Mouse (Mus musculus) urinary bladder, postnatal 36 days (tissue): Measurements from ENCODE around the gene Pus10.

Source experiments
- DNase-seq, 2 experiments: peaks; one replicate each; pipeline ENCODE4 v3.0.0; 2022; ENCODE audit warnings: low spot score in 2 of 2, mixed read lengths in 1 of 2

Pus10 gene

DNA sequence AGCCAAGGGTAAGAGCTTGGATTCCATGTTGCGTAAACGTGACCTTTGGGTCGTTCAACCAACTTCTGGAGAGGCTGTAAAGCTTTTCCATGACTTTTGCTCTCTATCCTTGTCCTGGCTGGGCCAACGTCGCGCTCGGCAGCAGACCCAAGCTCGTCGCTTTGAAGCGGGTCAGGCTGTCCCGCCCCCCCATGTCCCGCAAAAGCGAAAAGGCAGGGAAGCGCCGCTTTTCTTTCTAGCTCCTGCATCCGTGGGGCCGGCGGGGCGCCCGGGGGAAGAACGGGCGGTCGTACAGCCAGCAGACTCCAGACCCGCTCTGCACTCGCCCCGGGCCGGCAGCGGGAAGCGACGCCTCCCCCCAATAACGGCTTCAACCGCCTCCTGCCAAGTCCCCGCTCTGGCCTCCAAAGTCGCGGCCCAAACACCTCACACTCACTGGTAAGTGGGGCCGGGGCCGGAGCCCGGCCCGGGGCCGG is at the start of gene Pus10:
Gene Pus10, plus strand, starts transcription at position 364 of the 476 bp plus-strand sequence.
- DNase-seq = peak; percentile 18 to 63

DNA sequence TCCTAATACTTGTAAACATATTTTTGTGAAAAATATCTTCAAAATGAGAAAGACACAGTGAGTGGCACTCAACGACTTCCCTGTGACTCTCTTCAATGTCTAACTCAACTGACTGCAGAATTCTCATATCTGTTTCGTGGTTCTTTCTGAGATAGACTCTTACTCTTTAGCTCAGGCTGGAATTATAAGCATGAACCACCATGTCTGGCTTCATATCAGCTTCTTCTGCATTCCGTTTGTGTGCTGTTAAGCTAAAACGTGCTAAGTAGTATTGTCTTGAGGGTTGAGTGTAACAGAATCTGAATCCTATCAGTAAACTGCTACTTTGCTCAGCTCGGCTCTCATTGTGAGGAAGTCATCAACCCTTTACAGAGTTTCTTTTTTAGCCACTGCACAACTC is 46.5 kb upstream of the Pus10 start:
- no peak for DNase-seq

GRCm38 (mm10) chr11:23630664-23631063 is 34.8 kb upstream of the Pus10 start:
- no peak for DNase-seq

DNA sequence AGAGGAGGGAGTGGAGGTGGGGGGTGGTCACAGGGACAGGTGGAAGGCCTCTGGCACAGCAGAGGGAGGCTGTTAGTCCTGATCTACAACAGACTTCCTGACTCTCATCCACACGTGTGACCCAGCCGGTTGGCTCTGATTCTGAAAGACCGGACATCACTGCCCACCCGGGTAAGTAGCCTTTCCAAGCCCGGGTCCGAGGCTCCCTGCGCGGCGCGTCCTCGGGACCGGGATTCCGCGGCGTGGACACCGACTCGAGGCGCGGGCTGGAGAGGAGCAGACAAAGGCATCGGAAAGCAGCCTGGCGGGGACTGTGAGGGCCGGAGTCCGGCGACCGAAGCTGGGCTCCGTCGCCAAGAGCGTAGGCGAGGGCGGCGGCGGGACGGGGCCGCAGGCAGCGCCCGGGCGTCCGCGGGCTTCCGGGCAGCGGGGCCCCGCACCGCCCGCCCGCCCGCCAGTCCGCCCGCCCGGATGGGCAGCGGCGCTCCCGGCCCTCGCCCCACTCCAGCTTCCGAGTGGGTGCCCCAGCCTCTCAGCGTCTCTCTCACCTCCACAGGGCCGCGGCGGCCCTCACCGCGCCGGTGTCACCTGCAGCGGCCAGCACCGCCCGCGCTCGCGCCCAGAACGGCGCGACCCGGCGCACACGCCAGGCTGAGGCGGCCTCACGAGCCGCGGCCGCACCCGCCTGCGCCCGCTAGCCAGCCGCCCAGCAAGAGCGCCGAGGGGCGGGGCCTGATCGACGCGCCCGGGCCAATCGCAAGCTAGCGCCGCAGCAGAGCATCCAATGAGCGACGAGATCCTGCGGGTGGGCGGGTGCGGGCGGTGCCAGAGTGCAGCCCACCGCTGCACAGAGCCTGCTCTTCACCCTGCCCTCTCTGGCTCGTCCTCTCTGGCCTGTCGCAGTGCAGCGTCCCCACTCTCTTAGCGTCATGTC is 32.3 kb upstream of the Pus10 start, which contains the start of gene 0610010F05Rik:
Gene 0610010F05Rik, minus strand, starts transcription at position 695 of the 934 bp plus-strand sequence.
- peak; percentile 67 to 80 for DNase-seq

DNA sequence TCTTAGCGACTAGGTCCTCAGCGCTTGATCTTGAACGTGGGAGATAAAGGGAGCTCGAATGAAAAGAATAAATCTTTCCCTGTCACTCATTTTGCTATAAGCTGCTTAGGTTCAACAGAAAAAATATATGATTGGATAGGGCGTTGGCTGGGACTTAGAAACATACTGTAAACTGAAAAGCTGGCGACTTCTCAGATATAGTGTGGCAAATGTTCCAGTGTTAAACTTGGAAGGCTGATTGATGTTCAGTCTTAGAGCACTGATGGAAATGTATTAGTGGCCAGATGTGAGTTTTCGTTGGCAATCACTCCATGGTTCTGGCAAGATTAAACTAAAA is 31.6 kb upstream of the Pus10 start:
- DNase-seq = no peak

DNA sequence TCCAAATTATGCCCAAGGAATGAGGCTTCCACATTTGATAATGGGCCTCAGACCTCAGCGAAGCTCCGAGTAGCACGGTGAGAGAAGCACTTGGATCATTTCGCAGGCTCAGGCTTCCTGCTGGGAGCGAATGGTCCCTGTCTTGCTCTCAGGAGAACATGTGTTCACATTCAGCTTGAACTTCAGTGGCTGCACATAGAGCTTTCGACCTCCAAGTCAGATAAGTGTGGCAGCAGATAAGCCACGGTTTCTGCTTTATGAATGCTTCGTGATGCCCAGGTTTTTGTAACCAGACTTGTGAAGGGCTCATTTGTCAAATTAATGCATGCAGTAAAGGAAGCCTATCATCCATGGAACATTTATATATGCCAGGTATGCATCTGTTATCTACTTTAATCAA is 30.9 kb upstream of the Pus10 start:
- DNase-seq = no peak

GRCm38 (mm10) chr11:23647431-23647830 is 18.0 kb upstream of the Pus10 start:
- no peak for DNase-seq

DNA sequence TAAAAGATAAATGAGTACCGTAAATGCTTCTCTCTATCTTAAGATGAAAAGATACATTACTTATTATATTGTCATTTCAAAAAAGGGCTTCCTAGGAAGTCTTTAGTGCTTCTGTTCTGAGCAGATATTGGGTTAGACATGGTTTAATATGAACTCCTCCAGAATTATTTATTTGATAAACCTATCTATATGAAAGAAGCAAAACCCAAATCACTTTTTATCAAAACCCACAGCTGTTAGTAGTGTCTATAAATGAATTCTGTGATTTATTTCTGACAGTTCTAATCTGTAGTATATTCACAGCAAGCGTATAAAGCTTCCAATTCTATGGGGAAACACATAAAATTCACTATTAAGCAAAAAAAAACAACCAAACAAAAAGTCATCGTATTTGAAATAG is 17.6 kb upstream of the Pus10 start:
- no peak for DNase-seq

- no peak for DNase-seq
Measured at GRCm38 (mm10) chr11:23653666-23654065, 11.8 kb upstream of the Pus10 start.

GRCm38 (mm10) chr11:23657791-23658190 is 7.7 kb upstream of the Pus10 start:
- DNase-seq = no peak

GRCm38 (mm10) chr11:23664232-23664631 is 1.2 kb upstream of the Pus10 start:
- no peak for DNase-seq

DNA sequence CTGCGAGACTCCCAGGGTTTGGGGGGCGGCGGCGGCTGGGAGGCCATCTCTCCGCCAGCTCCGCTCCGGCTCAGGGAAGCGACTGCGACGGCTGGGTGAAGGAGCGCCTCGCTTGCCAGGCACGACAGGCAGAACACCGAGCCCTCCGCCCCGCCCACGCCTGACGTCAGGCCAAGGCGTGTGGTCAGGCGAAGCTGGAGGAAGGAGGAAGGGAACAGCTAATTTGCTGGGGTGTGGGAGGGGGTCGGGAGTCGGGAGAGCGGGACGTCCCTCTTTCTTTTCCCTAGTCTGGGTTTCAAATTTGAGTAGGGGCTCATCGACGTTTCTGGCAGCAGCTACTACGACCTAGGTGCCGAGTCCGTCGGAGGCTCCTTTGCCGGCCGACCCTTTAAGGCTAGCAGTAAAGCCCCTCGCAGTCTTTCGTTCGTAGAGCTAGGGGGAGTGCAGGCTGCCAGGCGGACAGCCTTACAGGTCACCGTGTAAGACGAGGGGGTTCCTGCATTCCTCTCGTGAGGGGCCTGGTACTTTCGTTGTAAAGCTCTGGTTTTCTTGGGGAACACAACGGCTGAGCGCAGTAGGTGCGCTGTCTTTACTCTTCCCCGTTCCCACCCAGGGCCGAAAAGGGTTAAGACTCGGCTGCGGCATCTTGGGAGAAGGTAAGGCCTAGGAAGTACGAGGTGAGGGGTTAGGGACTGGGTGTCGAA is 476 bp downstream of the Pus10 start, which contains the start of gene Pex13:
Gene Pex13, minus strand, starts transcription at position 162 of the 704 bp plus-strand sequence.
- peak; percentile 89 to 92 for DNase-seq

DNA sequence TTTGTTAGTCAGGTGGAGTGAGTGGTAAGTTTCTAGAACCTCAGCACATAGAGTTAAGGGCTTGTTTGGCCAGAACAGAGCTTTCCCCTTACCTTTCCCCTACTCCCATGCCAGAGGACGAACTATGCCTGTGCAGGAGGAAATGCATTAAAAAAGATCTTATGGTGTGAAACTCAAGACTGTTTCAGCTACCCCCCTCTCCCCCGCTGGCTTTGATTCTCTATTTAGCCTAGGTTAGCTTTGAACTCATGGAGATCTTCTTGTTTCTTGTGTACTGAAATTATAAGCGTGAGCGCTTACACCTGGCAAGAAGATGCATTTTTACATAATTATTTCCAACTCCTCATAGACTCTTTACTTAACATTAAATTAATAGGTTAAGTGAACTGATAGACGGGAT is 1.1 kb downstream of the Pus10 start:
- no peak for DNase-seq

DNA sequence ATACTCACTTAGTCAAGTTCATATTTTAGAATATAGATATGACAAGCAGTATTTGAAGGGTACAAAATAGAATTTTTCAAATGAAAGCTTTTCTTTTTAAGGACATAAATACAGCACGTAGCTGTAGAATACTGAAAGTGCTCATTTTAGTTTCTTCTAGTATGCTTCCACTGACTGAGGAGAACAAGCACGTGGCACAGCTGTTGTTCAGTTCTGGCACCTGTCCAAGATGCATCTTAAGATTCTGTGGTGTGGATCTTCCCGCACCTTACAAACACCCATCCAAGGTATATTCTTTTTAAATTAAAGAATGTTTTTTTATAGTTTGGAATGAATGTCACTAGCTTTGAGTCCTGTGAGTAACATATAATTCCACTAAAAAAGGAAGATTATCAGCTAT is 1.7 kb downstream of the Pus10 start:
- no peak for DNase-seq

DNA sequence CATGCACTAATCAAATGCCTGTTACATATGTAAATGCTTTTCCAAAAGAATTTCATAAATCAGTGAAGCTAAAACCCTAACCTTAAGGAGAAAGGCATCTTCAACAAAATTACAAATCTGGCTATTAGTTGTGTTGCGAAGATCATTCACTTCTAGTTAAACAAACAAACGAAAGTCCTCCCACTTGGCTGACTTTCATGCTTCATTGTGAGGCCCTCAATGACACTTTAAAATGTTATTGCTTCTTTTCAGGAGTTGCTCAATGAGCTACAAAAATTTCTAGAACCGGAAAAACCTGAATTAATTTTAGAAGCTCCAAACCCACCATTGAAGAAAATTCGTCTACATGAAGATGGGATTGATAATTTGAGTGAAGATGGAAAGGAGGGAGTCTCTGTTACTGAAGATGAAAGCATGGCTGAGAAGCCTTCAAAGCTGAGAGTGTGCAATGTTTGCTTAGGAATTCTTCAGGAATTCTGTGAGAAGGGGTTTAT is 6.8 kb downstream of the Pus10 start:
- DNase-seq = no peak

- no peak for DNase-seq
Measured at GRCm38 (mm10) chr11:23676100-23676499, 10.6 kb downstream of the Pus10 start.

- DNase-seq = peak; percentile 38 to 40
Measured at GRCm38 (mm10) chr11:23679044-23679642, 13.7 kb downstream of the Pus10 start.

- no peak for DNase-seq
Measured at GRCm38 (mm10) chr11:23680435-23680950, 15.0 kb downstream of the Pus10 start.

- DNase-seq = no peak
Measured at GRCm38 (mm10) chr11:23682561-23682960, 17.1 kb downstream of the Pus10 start.

- no peak for DNase-seq
Measured at GRCm38 (mm10) chr11:23686671-23687070, 21.2 kb downstream of the Pus10 start.

DNA sequence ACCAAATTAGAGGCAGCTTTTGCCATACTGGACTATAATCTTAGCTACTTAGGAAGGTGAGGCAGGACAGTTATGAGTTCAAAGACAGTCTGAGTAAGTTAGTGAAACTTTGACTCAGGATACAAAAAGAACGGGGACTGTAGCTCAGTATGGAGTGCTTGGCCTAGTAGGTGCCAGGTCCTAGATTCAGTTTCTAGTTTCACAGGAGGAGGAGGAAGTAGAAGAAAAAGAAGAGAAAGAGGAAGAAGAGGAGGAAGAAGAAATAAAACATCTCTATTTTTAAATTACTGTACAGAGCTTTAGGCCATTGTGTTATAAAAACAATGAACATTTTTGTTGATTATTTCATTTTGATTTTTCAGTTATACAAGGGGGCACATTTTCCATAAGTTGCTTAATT is 22.6 kb downstream of the Pus10 start:
- DNase-seq = no peak

DNA sequence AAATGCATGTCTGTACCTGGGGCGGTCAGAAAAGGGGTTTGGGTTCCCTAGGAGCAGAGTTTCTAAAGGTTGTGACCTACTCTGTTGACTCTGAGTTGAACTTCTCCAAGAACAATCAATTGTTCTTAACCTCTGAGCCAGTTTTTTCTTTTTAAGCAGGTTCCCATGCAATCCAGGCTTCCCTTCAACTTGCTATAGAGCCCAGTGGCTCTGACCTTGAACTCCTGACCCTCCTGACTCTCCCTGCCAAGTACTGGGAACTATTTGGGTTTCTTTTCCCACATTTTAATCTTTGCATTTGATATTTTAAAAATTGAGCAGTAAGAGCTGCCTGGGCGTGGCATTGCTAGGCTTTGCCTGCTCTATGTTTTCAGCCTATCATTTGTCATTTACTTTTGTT is 27.8 kb downstream of the Pus10 start:
- DNase-seq = no peak
